Mouse (Mus musculus): ENCODE data around the gene Ift172.

DNA sequence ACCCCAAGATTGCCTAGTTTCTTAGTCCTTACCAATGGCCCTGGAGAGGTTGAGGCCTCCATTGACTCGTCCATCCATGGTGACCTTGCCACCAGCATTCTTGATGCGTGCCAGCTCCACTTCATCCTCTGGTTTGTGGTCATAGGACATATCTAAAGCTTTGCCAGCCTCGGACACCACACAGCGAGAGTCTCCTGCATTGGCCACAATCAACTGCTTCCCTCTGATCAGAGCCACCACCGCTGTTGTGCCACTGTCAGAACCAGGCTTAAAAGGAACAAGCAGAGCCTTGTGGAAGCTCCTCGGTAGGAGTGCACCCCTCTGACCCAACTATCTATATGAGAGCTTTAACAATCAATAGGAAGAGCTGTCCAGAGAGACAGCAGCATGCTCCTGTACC lies 86.5 kb downstream of the Ift172 start:
- TF ChIP-seq CTCF (IDR thresholded peaks at IDR 0.05) (no peak), POLR2A (IDR thresholded peaks at IDR 0.05; ENCODE audit: insufficient read depth, low read depth, low read length) (no peak), EP300 (IDR thresholded peaks at IDR 0.05; ENCODE audit: insufficient read depth, low read depth, low read length) (no peak)
